Mouse (Mus musculus) lung, embryonic 14.5 days (tissue): ENCODE measurements at regions not wholly inside any gene's neighbourhood (a gene's known extent, or its start where the extent isn't known, plus 50 kb on each side); places are given as distances from the start of the nearest gene placed in this dataset.

Experiments
- ATAC-seq: fragments of 200-750 bp; cut with Nextera tagmentation; 2 replicates; pipeline ENCODE4 v1.8.0; 2017; ENCODE audit warnings: mild to moderate bottlenecking, moderate TSS enrichment, moderate library complexity; ENCODE audit not compliant: insufficient read depth
- DNase-seq: peaks from one replicate; pipeline ENCODE4 v3.0.0-alpha.2; 2015
- H3K27ac ChIP-seq: fragments of 300-500 bp; sonication (generic); 2 replicates; pipeline ENCODE4 v1.5.1; 2014; ENCODE audit warnings: low read depth, mild to moderate bottlenecking, moderate library complexity
- H3K27me3 ChIP-seq: fragments of 300-500 bp; sonication (generic); 2 replicates; pipeline ENCODE4 v1.6.1; 2014; ENCODE audit warnings: low read length, control low read depth; ENCODE audit not compliant: insufficient read depth
- H3K36me3 ChIP-seq: fragments of 300-500 bp; sonication (generic); 2 replicates; pipeline ENCODE4 v1.6.1; 2014; ENCODE audit warnings: control low read depth; ENCODE audit not compliant: insufficient read depth
- H3K4me1 ChIP-seq: fragments of 300-500 bp; sonication (generic); 2 replicates; pipeline ENCODE4 v1.6.1; 2014; ENCODE audit warnings: antibody characterized with exemption, control low read depth; ENCODE audit not compliant: insufficient read depth
- H3K4me2 ChIP-seq: fragments of 300-500 bp; sonication (generic); 2 replicates; pipeline ENCODE4 v1.6.1; 2014; ENCODE audit warnings: mild to moderate bottlenecking
- H3K4me3 ChIP-seq: fragments of 300-500 bp; sonication (generic); 2 replicates; pipeline ENCODE4 v1.5.1; 2014; ENCODE audit warnings: low read depth, low read length
- H3K9ac ChIP-seq: fragments of 300-500 bp; sonication (generic); 2 replicates; pipeline ENCODE4 v1.6.1; 2014
- H3K9me3 ChIP-seq: fragments of 300-500 bp; sonication (generic); 2 replicates; pipeline ENCODE4 v1.6.1; 2016; ENCODE audit warnings: low read depth, low read length, control low read depth
- CTCF ChIP-seq: IDR thresholded peaks from 2 replicates; pipeline ENCODE4 v1.5.1; 2016; ENCODE audit warnings: antibody characterized with exemption, low read depth
- WGBS: fragments of 180-500 bp; shearing (Covaris S2); extraction: QIAGEN DNeasy Blood & Tissue Kit; methylation state at CpG from one replicate; pipeline ENCODE4 v1.1.7; 2014; 5-methylcytosine and 5-hydroxymethylcytosine counted together

DNA sequence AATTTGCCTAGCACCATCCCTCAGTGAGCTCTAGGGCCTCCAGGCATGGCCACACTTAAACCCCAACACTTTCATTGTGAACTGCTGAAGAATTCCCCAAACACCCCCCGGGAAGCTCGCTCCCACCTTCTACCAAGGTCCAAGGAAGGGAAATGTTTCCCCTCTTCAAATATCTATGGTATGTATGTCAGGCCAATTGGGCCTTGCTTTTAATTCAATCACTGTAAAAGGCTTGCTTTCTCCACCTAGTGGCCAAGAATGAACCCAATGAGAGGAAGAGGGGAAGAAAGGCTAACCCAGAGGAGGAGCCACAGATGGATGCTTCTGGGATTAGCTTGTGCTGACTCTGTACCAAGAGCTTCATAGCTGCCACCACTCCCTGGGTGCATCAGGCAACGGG lies 336.3 kb upstream of the Tgfbr2 start:
- no peaks in the 10 kb centered on the region for H3K4me1 ChIP-seq
- no peaks in the 10 kb centered on the region for H3K36me3 ChIP-seq
- H3K27me3 ChIP-seq: no peaks in the 10 kb centered on the region
- ATAC-seq: no peak
- 43% methylated on average over 3 of the region's 3 CpGs for WGBS
- no peak overlapping the region for H3K9ac ChIP-seq
- H3K4me2 ChIP-seq: no peak overlapping the region
- H3K4me3 ChIP-seq: no peak overlapping the region
- H3K9me3 ChIP-seq: no peaks in the 10 kb centered on the region
- no peak overlapping the region for H3K27ac ChIP-seq
- peak; percentile 81 for DNase-seq
- peak; percentile 80 for TF ChIP-seq CTCF

- DNase-seq (no peak), ATAC-seq (no peak)
- no peaks in the 10 kb centered on the region for H3K9me3 ChIP-seq
- 82% methylated on average over 5 of the region's 5 CpGs for WGBS
- H3K36me3 ChIP-seq: no peaks in the 10 kb centered on the region
- H3K4me1 ChIP-seq: no peaks in the 10 kb centered on the region
- H3K4me3 ChIP-seq: no peak overlapping the region
- TF ChIP-seq CTCF: no peak
- H3K4me2 ChIP-seq: no peak overlapping the region
- no peak overlapping the region for H3K9ac ChIP-seq
- no peak overlapping the region for H3K27ac ChIP-seq
- no peaks in the 10 kb centered on the region for H3K27me3 ChIP-seq
Observed at GRCm38 (mm10) chr9:116507756-116508155, 332.6 kb upstream of the Tgfbr2 start.

- Histone ChIP-seq H3K27me3 (no peaks in the 10 kb centered on the region), H3K4me1 (no peaks in the 10 kb centered on the region), H3K36me3 (no peaks in the 10 kb centered on the region), H3K9ac (no peak overlapping the region), H3K4me2 (no peak overlapping the region), H3K9me3 (no peaks in the 10 kb centered on the region), H3K27ac (no peak overlapping the region), H3K4me3 (no peak overlapping the region)
- no peak for TF ChIP-seq CTCF
- ATAC-seq (no peak), DNase-seq (no peak)
- WGBS: 57% methylated on average over 5 of the region's 5 CpGs
Observed at GRCm38 (mm10) chr9:116502831-116503230, 327.7 kb upstream of the Tgfbr2 start.

DNA sequence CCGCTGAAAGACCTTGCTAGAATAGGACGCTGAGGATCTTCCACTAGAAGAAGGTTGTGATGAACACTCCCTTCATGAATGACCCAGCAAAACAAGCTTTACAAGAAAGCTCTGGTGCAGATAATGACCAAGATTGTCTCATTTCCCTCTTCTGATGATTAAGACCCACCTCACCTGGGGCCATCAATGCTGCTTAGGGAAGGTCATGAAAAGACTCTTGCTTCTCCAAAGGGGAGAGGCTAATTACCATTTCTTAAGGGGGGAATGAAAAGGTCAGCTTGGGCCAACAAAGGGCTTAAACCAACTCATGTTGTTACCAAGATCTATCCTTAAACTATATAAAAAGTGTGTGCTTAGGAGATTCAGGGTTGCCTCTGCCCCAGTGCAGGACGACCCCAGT lies 325.8 kb upstream of the Tgfbr2 start:
- no peak overlapping the region for H3K9ac ChIP-seq
- no peak overlapping the region for H3K4me3 ChIP-seq
- DNase-seq (no peak), ATAC-seq (no peak)
- H3K27me3 ChIP-seq: no peaks in the 10 kb centered on the region
- TF ChIP-seq CTCF: no peak
- H3K4me2 ChIP-seq: no peak overlapping the region
- H3K27ac ChIP-seq: no peak overlapping the region
- 94% methylated on average over 3 of the region's 3 CpGs for WGBS
- H3K9me3 ChIP-seq: no peaks in the 10 kb centered on the region
- no peaks in the 10 kb centered on the region for H3K4me1 ChIP-seq
- no peaks in the 10 kb centered on the region for H3K36me3 ChIP-seq

GRCm38 (mm10) chr9:116491227-116491626 lies 316.1 kb upstream of the Tgfbr2 start:
- peaks cover 6% of the 10 kb centered on the region; the same call in 1 of the 2 replicates for H3K9me3 ChIP-seq
- WGBS: 85% methylated on average over 2 of the region's 2 CpGs
- H3K27me3 ChIP-seq: no peaks in the 10 kb centered on the region
- no peak overlapping the region for H3K4me3 ChIP-seq
- no peak overlapping the region for H3K4me2 ChIP-seq
- H3K9ac ChIP-seq: no peak overlapping the region
- no peaks in the 10 kb centered on the region for H3K36me3 ChIP-seq
- ATAC-seq (no peak), DNase-seq (no peak)
- no peaks in the 10 kb centered on the region for H3K4me1 ChIP-seq
- no peak overlapping the region for H3K27ac ChIP-seq
- 0 out of 2 replicates have a peak, but pooled peaks have one; percentile 2 for TF ChIP-seq CTCF

DNA sequence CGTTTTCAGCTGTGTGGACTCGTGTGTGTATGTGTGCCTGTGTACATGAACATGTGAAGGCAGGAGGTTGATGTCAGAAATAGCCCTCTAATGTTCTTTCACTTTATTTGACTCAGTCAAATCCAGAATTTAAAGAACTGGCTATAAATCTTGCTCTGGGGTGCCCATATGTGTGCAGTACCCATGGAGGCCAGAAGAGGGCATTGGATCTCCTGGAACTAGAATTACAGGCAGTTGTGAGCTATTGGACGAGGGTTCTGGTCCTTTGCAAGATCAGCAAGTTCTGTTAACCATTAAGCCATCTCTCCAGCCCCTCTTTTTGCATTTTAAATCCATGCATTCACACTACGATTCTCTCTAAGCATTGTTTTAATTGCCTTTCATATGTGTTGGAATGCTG lies 314.6 kb upstream of the Tgfbr2 start:
- no peaks in the 10 kb centered on the region for H3K27me3 ChIP-seq
- peak; percentile 63 for TF ChIP-seq CTCF
- H3K36me3 ChIP-seq: no peaks in the 10 kb centered on the region
- H3K9ac ChIP-seq: no peak overlapping the region
- no peaks in the 10 kb centered on the region for H3K4me1 ChIP-seq
- WGBS: 64% methylated on average over 4 of the region's 4 CpGs
- H3K4me3 ChIP-seq: no peak overlapping the region
- peak; percentile 52 for DNase-seq
- ATAC-seq: no peak
- H3K4me2 ChIP-seq: no peak overlapping the region
- no peak overlapping the region for H3K27ac ChIP-seq
- H3K9me3 ChIP-seq: peaks cover 6% of the 10 kb centered on the region; the same call in 1 of the 2 replicates

DNA sequence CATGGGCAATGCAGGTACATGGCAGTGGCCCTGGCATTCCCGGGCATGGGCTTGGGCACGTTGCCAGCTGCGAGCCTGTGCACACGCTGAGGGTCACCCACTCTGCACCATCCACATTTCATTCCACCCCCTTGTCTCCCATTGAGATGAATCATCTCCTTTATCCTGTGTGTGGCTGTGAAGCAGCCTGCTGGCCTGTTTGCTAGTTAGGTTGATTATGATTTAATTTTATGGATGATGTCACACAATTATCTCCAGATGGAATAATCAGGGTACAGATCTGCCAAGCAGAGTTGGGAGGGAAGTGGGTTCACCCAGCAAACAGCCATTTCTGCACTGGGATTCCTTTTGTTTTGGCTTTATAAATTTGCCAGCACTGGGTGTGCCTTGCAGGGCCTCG lies 314.1 kb upstream of the Tgfbr2 start:
- H3K27ac ChIP-seq: no peak overlapping the region
- peaks cover 6% of the 10 kb centered on the region; the same call in 1 of the 2 replicates for H3K9me3 ChIP-seq
- DNase-seq: no peak
- no peaks in the 10 kb centered on the region for H3K4me1 ChIP-seq
- no peaks in the 10 kb centered on the region for H3K36me3 ChIP-seq
- TF ChIP-seq CTCF: no peak
- no peak overlapping the region for H3K4me2 ChIP-seq
- WGBS: 76% methylated on average over 5 of the region's 5 CpGs
- no peaks in the 10 kb centered on the region for H3K27me3 ChIP-seq
- H3K4me3 ChIP-seq: no peak overlapping the region
- no peak overlapping the region for H3K9ac ChIP-seq
- no peak for ATAC-seq

DNA sequence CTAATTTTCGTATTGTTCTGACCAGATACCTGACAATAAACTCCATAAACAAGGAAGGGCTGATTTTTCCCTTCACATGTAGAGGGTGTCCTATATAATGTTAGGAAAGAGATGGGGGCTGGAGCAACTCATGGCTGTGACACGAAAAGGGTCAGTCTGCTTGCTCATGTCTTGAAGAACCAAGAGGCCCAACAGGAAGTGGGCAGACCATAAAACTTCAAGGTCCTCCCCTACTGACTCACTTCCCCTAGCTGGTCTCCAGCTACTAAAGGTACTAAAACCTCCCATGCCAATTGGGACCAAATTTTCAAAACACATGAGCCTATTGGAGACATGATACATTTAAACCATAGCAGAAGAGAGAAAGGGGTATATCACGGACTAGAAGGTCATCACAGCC lies 302.1 kb upstream of the Tgfbr2 start:
- Histone ChIP-seq H3K36me3 (no peaks in the 10 kb centered on the region), H3K27me3 (no peaks in the 10 kb centered on the region), H3K4me1 (no peaks in the 10 kb centered on the region), H3K9ac (no peak overlapping the region), H3K4me3 (no peak overlapping the region), H3K9me3 (no peaks in the 10 kb centered on the region), H3K4me2 (no peak overlapping the region), H3K27ac (no peak overlapping the region)
- 69% methylated on average over 3 of the region's 3 CpGs for WGBS
- TF ChIP-seq CTCF: no peak
- DNase-seq: no peak
- no peak for ATAC-seq
